Mouse (Mus musculus): ENCODE measurements around the gene Galk2. TPM values are rescaled to one million over a fixed set of nuclear protein-coding genes. Genes with fewer than 3 reads are reported as not detected.

Gene Galk2
- 45.2 TPM for polyA plus RNA-seq (2017; shearing (Covaris generic))

GRCm38 (mm10) chr2:125858521-125859280 is at the start of gene Galk2, which contains the start of gene Cops2:
TSS of gene Galk2 (plus strand) at chr2:125859109.
TSS of gene Cops2 (minus strand) at chr2:125859139.

Other genes starting within 250 kb of the Galk2 start
- 17.1 TPM for gene Cep152, start 234.0 kb upstream of the Galk2 start, polyA plus RNA-seq (2017; shearing (Covaris generic))
- 17.7 TPM for gene Eid1, start 186.0 kb upstream of the Galk2 start, polyA plus RNA-seq (2017; shearing (Covaris generic))
- gene Shc4, start 135.0 kb upstream of the Galk2 start, polyA plus RNA-seq (2017; shearing (Covaris generic)), result 0.20 TPM
- 27.0 TPM for gene Secisbp2l, start 76.2 kb upstream of the Galk2 start, polyA plus RNA-seq (2017; shearing (Covaris generic))
- gene Cops2, start within 50 bp of the Galk2 start, polyA plus RNA-seq (2017; shearing (Covaris generic)), result 58.9 TPM
- not detected for gene Fgf7, start 175.5 kb downstream of the Galk2 start, polyA plus RNA-seq (2017; shearing (Covaris generic))